Mouse (Mus musculus) bone marrow, adult 2 months (tissue): Measurements from ENCODE around the gene Tbx19. TPM values are rescaled to one million over a fixed set of nuclear protein-coding genes. Genes with fewer than 3 reads are reported as not detected.

Experiments
- H3K27ac ChIP-seq: fragments of 200-500 bp; 2 replicates; pipeline ENCODE4 v1.5.1; 2012; ENCODE audit warnings: low read depth, mild to moderate bottlenecking, control low read depth, inconsistent platforms, low read length; ENCODE audit not compliant: control insufficient read depth, poor library complexity, insufficient read depth
- H3K4me1 ChIP-seq: fragments of 200-500 bp; 2 replicates; pipeline ENCODE4 v1.6.1; 2011; ENCODE audit warnings: low read length; ENCODE audit not compliant: control insufficient read depth, insufficient read depth
- H3K4me3 ChIP-seq: fragments of 200-500 bp; replicated peaks from 2 replicates; pipeline ENCODE3; 2011; ENCODE audit warnings: mild to moderate bottlenecking, low read depth, low read length, control low read depth; ENCODE audit not compliant: control insufficient read depth
- CTCF ChIP-seq: fragments of 200-500 bp; IDR thresholded peaks from 2 replicates; pipeline ENCODE4 v1.5.1; 2011; ENCODE audit warnings: low read length, control low read depth; ENCODE audit not compliant: control insufficient read depth, insufficient read depth
- POLR2A ChIP-seq: fragments of 200-500 bp; IDR thresholded peaks from 2 replicates; pipeline ENCODE4 v1.6.1; 2011; ENCODE audit warnings: low read depth, mild to moderate bottlenecking, control low read depth, low read length, borderline replicate concordance; ENCODE audit not compliant: control insufficient read depth
- WGBS: fragments of 180-500 bp; shearing (Covaris S2); methylation state at CpG from one replicate; pipeline ENCODE4 v1.1.7; 2018; 5-methylcytosine and 5-hydroxymethylcytosine counted together
- polyA plus RNA-seq: library from polyadenylated mRNA; stranded (reverse); fragments of >200 nt; gene quantifications from 2 replicates; pipeline ENCODE4 v1.2.4, GENCODE M21; 2011; ENCODE audit warnings: low replicate concordance; ENCODE audit not compliant: missing spikeins, insufficient read depth, insufficient read length

The Tbx19 gene
- polyA plus RNA-seq, 1 experiment, result not detected

- 20% methylated on average over 5 of the region's 5 CpGs for WGBS
- H3K4me3 ChIP-seq, result no peak overlapping the region
- H3K27ac ChIP-seq, result no peak overlapping the region
- TF ChIP-seq CTCF (no peak), POLR2A (no peak)
- H3K4me1 ChIP-seq, result no peaks in the 10 kb centered on the region; the same call in 1 of the 2 replicates
Measured at GRCm38 (mm10) chr1:165170157-165170556, 9.6 kb upstream of the Tbx19 start.

GRCm38 (mm10) chr1:165169462-165169861 is 8.9 kb upstream of the Tbx19 start:
- no peak overlapping the region for H3K4me3 ChIP-seq
- H3K27ac ChIP-seq, result no peak overlapping the region
- H3K4me1 ChIP-seq, result no peaks in the 10 kb centered on the region; the same call in 1 of the 2 replicates
- WGBS, result 82% methylated on average over 3 of the region's 3 CpGs
- no peak for TF ChIP-seq CTCF
- no peak for TF ChIP-seq POLR2A

GRCm38 (mm10) chr1:165164920-165165319 is 4.3 kb upstream of the Tbx19 start:
- no peaks in the 10 kb centered on the region for H3K4me1 ChIP-seq
- WGBS, result 85% methylated on average over 6 of the region's 6 CpGs
- H3K27ac ChIP-seq, result no peak overlapping the region
- no peak overlapping the region for H3K4me3 ChIP-seq
- TF ChIP-seq CTCF (no peak), POLR2A (no peak)

- TF ChIP-seq CTCF, result no peak
- no peak for TF ChIP-seq POLR2A
- Histone ChIP-seq H3K27ac (no peak overlapping the region), H3K4me3 (no peak overlapping the region), H3K4me1 (peaks cover 1% of the 10 kb centered on the region; the same call in 1 of the 2 replicates)
- 79% methylated on average over 10 of the region's 10 CpGs for WGBS
Measured at GRCm38 (mm10) chr1:165158841-165159240, 1.7 kb downstream of the Tbx19 start.

- H3K4me1 ChIP-seq, result peaks cover 2% of the 10 kb centered on the region; the same call in 1 of the 2 replicates
- no peak overlapping the region for H3K4me3 ChIP-seq
- no peak overlapping the region for H3K27ac ChIP-seq
- WGBS, result 17% methylated on average over 4 of the region's 4 CpGs
- TF ChIP-seq POLR2A, result no peak
- no peak for TF ChIP-seq CTCF
Measured at GRCm38 (mm10) chr1:165154162-165154561, 6.4 kb downstream of the Tbx19 start.

- TF ChIP-seq CTCF, result no peak
- no peak for TF ChIP-seq POLR2A
- no peak overlapping the region for H3K27ac ChIP-seq
- H3K4me1 ChIP-seq, result peaks cover 2% of the 10 kb centered on the region; the same call in 1 of the 2 replicates
- no peak overlapping the region for H3K4me3 ChIP-seq
- 65% methylated on average over 8 of the region's 8 CpGs for WGBS
Measured at GRCm38 (mm10) chr1:165151216-165151615, 9.4 kb downstream of the Tbx19 start.

- H3K4me3 ChIP-seq, result no peak overlapping the region
- no peak overlapping the region for H3K27ac ChIP-seq
- no peaks in the 10 kb centered on the region for H3K4me1 ChIP-seq
- WGBS, result 86% methylated on average over 12 of the region's 12 CpGs
- no peak for TF ChIP-seq POLR2A
- TF ChIP-seq CTCF, result no peak
Measured at GRCm38 (mm10) chr1:165142343-165142916, 18.1 kb downstream of the Tbx19 start.

- Histone ChIP-seq H3K27ac (no peak overlapping the region), H3K4me1 (no peaks in the 10 kb centered on the region), H3K4me3 (no peak overlapping the region)
- WGBS, result 38% methylated on average over 3 of the region's 3 CpGs
- no peak for TF ChIP-seq CTCF
- no peak for TF ChIP-seq POLR2A
Measured at GRCm38 (mm10) chr1:165140227-165140626, 20.3 kb downstream of the Tbx19 start.

GRCm38 (mm10) chr1:165133858-165134257 is 26.7 kb downstream of the Tbx19 start:
- WGBS, result 17% methylated on average over 2 of the region's 2 CpGs
- Histone ChIP-seq H3K4me3 (no peak overlapping the region), H3K4me1 (peaks cover 1% of the 10 kb centered on the region), H3K27ac (no peak overlapping the region)
- TF ChIP-seq POLR2A (no peak), CTCF (no peak)
